Mouse (Mus musculus): Measurements from ENCODE around the gene Phf20.

- no peak for TF ChIP-seq CTCF (IDR thresholded peaks at IDR 0.05; ENCODE audit: low read depth, low read length)
- no peak for TF ChIP-seq POLR2A (IDR thresholded peaks at IDR 0.05; ENCODE audit: borderline replicate concordance, low read depth, low read length)
Measured at GRCm38 (mm10) chr2:156291998-156292397, 95.7 kb downstream of the Phf20 start.

All from bone marrow macrophage, adult 2 months (primary cell).